Mouse (Mus musculus) retina, embryonic 14.5 days (tissue): Measurements from ENCODE around the gene Nudcd3.
"Not testable (repeated sequence)": the region's sequence is repeated elsewhere in the genome, so short reads cannot be mapped to it uniquely, and the experiment has no call there.

ENCODE experiments used
- DNase-seq: peaks from one replicate; pipeline ENCODE4 v3.0.0-alpha.2; 2015; ENCODE audit warnings: low spot score

Nudcd3 gene

DNA sequence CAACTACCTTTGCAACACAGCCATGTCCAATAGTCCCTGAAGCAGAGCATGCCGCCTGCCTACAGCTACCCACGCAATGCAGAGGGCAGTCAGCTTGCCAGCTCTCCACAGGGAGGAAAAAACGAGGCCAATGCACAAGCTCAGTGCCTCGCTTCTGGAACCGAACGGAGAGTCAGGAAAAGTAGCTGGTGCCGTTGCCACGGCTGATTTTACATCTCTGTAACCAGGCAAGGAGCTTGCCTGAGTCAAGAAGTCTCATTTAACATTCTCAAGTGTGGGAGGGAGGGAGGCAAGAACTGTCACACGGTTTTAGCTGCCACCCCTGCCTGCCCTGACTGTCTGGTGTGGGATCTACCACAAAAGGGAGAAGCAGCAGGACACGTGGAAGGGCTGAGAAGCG is 79.6 kb downstream of the Nudcd3 start:
- DNase-seq = no peak

DNA sequence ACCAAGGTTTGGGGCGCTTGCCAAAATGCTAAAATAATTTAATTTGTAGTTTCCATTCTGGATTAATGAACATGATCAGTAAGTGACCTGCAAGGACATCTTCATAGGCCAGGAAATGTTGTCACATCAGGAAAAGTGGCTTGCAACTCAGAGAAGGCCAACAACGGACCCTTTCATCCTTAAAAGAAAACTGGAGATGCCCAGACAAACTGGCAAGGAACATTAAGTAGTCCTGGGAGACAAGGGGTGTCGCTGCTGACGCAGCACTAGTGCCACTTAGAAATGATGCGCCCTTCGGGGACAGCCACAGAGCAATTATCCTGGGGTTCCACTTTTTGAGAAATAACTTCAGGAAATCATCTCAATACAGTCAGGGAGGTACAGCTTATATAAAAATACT is 80.2 kb downstream of the Nudcd3 start:
- DNase-seq = no peak

DNA sequence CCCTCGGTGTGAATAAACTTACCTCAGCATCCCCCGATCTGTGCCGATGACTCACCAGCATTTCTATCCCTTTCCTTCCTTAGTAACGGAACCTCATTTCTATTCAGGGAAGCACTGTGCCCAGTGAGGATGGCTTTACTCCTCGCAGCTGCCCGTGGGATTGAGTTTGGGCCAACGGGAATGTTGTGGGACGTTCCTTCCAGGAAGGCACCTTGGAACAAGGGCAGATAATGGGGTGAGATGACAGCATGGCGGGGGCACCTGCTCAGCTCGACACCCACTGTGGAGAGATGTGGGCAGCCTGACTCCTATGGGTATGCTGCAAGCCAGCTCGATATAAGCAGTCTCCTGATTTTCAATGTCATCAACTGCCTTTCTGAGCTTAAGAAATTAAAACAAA is 80.9 kb downstream of the Nudcd3 start:
- DNase-seq = no peak

DNA sequence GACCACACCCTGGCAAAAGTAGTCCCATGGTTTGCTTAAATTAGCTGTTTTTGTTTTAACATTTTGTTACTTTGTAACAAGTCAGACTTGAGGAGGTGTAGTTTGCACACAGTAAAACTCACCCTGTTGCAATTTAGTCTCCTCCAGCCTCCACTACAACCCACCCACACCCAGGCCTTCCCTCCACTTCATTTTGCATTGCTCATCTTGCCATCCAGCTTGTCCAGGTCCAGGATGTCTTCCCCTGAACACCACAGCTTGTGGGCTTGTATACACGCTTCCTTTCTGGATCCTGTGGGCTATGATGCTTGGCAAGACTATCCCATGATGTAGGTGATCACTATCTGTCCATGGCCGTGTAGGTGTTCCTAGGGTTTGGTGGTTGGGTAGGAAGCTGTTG is 82.3 kb downstream of the Nudcd3 start:
- DNase-seq = no peak

DNA sequence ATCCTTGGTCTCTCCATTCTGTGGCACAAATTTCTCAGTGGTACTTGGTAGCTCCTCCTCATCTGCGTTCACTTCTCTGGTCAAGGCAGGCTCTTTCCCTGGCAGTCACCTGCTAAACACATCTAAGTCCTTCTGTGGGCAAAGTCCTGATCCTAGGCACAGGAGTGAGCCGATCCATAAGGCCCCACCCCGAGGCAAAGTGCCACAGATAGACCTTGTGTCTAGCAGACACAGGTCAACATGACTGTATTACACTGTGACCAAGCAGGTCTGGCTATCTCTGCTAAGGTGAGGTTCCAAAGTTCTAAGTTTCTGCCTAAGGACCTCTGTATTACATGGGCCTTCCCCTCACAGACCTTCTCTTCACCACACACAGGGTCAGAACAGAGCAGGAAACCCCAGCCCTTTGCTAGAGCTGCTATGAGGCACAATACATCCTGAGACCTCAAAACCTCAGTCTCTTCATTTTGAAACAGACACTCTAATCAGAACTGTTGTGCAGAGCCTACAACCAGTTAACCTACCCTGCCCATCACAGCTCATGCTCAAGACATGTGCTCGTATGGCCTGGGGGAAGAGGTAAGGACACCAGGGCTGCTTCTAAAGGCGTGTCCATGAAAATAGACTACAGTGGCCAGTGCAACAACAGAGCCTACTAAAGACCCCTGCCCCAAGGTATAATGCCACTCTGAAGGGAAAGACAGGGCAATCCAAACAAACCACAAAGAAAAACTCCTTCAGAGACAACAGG is 88.3 kb downstream of the Nudcd3 start:
- DNase-seq = no peak

DNA sequence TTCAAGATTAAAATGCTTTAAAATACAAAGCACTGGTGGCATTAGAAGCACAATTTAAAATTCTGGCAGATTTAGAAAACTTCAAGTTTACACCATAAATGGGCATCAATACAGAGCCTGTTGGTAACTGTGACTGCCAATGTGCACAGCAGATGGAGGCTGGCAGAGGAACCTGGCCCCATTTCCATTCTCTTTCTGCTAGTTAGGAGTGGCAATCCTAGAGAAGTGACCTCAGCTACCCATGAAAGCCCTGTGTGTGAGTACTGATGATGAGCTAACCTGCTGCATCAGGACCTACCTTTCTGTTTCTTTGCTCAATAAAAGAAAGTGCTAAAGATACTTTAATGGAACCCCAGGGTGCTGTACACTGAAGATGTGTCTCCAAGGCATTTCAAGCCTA is 90.2 kb downstream of the Nudcd3 start:
- DNase-seq = no peak

DNA sequence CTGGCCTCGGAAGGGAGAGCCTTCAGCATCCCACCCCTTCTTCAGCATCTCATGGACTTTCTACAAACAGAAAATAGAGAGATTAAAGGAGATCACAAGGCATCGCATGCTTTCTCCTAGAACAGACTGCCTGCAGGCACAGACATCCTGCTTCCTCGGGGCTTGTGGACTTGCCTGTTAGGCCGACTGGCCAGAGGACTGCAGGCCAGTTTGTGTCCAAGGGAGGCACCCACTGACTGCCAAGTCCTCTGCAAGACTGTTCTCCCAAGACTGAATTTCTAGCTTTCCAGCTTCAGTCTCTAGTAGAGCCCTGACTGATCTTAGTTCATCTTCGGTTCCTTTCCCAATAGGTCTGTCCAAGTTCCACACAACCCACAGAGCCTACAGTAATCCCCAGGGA is 91.9 kb downstream of the Nudcd3 start:
- DNase-seq = no peak

DNA sequence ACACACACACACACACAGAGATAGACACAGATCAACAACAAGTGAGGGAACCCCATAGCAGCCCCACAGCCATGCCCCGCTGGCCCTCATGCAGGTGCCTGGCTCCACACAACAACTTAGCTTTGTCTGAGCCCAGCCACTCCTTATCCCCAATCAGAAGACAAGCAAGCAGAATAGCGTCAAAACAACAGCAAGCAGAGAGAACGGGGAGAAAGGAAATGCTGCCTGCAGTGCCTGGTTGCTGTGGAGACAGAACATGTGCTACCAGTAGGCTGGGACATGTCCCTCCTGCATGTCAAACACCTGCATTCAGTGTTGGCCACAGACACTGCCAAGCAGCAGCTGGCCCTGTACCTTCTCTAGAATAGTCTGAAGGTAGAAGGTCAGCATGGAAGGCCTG is 92.5 kb downstream of the Nudcd3 start:
- DNase-seq = no peak

DNA sequence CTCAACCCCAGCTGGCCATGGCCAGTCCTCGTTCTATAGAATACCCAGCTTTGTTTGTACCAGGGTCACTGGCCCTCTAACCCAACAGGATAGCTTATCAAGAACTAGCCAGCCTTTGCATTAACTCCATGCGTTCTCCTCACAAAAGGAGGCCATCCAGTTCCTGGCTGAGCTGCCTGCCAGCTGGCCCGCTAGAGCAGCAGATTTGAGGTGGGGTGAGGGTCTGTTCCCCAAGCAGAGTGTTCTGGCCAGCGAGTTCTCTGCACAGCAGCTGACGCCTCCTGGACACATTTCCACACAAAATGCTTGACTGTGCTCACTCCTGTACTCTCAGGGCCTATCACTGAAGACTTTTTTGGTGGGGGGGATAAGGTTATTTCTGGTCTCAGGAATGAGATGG is 95.5 kb downstream of the Nudcd3 start:
- no peak for DNase-seq

DNA sequence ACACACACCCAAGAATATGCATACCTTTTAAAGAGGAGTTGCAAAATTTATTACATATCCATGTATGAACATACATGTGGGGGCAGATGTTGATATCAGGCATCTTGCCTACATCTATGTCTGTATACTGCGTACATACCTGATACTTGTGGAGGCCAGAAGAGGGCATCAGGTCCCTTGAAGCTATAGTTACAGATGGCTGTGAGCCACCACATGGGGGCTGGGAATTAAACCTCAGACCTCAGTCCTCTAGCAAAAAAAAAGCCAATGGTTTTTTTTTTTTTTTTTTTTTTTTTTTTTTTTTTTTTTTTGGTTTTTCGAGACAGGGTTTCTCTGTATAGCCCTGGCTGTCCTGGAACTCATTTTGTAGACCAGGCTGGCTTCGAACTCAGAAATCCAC is 103.6 kb downstream of the Nudcd3 start:
- DNase-seq = not testable (repeated sequence)

DNA sequence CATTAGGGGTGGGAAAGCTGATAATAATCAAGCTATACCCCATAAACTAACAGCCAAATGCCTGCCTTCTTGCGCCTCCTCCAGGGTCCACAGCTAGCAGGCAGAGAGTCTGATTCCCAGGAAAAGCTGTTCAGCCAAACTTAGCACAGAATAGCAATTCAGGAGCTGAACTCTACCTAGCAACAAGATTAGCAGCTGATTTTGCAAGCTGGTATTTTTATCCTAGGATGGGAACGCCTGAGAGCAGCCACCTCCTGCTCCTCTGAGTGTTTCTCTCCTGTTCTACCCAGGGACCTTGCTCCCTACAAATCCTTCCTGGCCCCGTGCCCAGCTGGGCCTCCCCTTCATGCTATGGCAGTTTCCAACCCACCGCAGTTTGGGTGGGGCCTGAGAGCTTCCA is 113.2 kb downstream of the Nudcd3 start:
- DNase-seq = no peak

DNA sequence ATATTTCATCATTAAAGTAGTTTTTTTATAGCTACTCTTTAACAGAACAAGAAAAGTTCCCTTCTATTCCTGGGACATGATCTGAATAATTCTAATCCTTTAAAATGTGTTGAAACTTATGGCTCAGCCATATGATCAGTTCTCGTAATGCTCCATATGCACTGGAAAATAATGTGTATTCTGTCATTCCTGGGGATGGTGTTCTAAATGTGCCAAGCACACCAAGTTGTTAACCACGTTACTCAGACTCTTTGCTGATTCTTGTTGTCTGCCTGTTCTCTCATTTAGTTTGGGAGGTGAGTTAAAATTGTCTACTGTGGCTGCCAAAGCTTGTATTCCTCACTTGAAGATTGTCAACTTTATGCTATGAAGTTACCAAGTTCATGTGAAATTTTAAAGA is 121.5 kb downstream of the Nudcd3 start:
- DNase-seq = no peak

DNA sequence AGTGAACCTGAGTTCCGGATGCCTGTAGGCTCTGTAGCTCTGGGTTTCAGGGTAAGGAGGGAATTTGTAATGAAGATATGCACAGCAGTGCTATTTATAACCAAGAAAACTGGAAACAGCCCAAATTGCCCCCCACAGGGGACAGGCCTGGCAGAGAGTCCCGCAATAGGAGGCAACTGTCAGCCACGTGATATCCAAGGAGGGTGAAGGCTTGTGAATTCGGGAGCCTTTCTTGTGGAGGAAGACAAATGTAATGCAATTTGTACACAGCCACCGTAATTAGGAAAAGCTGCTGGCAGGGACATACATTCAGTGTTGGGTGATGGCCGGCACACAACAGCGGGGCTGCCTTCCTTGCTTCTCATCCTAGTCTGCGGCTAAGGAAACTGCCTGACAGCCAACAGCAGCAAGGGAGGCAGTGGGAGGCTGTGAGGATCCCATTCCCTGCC is 124.6 kb downstream of the Nudcd3 start:
- no peak for DNase-seq

DNA sequence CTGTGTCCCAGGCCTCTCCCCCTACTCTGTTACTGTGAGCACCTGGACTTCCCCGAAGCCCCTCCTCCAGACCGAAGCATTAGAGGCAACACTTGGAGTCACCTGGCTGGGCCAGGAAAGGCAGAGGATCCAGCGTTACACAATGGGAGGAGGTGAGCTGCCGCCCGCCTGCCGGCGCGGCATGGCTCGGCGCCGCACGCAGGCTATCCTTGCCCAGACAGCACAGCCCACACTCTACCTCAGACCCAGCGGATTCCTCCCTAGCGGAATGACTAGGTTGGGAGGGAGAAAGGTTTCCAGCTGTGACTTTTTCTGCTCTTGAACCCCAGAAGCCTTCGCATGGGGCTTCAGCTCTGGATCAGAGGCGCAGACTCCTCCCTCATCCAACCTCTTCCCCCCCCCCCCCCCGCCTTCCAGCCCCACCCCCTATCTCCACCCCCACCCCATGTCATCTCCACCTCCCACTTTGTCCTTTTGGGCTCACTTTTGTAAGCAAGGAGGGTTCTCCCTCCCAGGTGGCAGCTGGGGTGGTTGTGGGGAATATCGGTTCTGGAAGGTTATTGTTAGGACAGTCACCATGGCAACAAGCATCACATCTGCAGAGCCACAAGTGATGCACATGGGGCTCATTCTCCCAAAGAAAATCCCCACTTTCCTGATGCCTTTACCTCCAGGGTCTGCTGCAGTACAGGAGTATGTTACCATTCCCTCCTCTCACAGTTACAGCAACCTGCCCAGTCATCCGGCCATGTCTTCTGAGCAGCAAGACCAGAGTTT is 131.8 kb downstream of the Nudcd3 start:
- peak; percentile 53 for DNase-seq

DNA sequence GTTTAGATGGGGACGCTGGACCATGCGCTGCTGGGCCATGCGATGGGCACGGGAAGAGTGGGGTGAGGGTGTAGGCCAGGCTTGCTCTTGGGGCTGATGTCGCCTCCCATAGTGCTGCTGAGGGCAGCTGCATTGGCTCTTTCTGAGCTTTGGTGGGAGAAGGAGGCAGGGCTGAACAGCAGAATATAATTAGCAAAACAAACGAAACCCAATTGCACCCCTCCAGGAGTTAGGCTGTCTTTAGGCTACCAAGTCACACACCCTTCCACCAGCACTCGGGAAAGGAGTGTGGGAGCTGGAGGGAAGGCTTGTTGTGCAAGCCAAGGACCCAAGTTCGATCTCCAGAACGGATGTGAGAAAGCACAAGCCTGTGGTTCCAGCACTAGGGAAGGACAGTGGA is 133.1 kb downstream of the Nudcd3 start:
- DNase-seq = no peak

DNA sequence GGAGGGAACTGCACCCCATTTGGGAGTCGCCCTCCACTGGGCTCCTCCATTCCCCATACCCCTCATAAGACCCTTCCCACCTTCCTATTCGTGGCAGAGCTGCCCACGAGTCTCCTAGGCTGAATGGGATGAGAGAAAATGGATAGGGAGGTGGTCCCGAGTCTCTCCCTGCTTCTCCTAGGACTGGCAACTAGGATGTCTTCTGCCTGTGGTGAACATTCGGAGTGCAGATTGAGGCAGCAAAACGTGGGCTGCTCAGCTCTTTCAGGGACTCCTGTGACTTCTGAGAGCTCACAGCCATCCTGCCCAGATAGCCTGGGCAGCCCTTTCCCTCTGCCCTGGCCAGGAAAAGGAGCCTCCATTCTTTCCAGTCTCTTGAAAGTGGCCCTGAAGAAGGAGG is 134.0 kb downstream of the Nudcd3 start, which contains the start of gene Camk2b:
TSS of gene Camk2b (minus strand) at position 187 of the 400 bp plus-strand sequence.
- DNase-seq = no peak

DNA sequence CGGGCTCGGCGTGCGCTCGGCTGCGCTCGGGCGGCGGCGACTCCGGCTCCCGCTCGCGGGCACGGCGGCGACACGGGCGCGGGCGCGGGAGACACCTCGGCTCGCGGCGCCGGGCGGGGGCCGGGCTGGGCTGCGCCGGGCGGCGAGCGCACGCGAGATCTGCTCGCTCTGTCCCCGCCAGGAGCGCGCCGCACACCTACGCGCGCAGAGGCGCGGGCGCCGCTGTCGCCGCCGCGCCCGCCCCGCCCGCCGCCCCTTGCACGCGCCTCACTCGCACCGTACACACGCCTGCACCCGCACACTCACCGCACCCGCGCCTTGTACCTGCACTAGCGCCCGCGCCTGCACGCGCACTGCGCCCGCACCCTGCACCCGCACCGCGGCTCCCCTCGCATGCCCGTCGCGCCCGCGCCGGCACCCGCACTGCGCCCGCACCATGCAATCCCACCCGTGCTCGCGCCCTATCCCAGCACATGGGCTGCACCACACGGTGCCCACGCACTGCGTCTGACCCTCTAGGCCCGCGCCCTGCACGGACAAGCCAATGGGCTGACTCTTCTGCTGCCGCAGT is 134.6 kb downstream of the Nudcd3 start:
- peak; percentile 17 for DNase-seq

DNA sequence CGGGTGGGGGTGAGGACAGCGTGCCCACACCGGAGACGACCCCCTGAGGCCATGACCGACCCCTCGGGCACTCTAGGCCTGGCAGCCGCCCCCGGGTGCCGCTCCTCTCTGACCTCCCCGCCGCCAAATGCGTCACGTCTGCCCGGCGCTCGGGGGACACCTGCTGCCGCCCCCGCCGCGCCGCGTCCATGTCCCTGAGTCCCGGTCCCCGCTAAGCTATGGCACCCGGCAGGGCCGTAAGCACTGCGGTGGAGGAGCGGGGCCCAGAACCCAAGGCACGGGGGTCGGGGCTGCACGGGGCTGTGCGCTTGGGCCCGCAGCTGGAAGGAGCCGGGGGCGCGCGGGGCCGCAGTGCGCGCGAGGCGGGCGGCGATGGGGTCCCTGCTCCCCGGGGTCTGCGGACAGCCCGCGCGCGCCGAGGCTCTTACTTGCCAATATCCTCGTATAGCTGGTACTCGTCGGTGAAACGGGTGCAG is 135.1 kb downstream of the Nudcd3 start:
- peak; percentile 42 for DNase-seq

DNA sequence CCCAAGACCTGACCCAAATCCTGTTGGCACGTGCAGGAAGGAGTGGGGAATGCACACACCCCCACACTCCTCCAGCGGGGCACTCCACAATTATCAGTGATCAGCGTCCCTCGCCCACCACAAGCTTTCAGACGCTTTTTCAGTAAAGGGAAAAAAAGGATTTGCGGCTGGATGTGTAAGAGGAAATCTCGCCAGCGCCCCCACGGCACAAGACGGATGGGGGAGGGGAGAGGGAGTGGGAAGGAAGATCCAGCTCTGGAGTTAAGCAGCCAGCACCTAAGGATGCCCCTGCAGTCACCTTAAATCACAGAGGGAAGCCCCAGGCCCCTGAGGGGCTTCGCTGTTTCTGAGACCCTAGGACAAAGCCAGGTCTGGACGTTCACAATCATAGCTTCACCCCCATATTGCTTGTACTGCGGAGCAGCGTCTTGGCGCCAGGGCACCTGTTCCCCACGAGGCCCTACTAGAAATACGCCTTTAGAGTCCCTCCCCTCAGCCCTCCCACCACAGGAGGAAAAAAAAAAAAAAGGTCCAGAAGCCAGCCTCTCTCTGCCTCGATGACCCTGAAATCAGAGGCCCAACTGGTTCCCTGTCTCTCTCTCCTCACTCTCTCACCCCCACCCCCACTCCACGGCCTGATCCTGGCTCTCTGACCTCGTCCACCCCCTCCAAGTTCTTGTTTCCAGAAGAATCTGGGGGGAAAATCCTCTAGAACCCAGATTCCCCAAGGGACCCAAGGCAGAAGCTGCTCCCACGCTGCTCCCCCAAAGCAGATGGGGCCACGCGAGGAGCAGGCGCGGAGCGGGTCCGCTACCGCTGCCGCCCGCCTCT is 135.8 kb downstream of the Nudcd3 start:
- DNase-seq = peak; percentile 39

DNA sequence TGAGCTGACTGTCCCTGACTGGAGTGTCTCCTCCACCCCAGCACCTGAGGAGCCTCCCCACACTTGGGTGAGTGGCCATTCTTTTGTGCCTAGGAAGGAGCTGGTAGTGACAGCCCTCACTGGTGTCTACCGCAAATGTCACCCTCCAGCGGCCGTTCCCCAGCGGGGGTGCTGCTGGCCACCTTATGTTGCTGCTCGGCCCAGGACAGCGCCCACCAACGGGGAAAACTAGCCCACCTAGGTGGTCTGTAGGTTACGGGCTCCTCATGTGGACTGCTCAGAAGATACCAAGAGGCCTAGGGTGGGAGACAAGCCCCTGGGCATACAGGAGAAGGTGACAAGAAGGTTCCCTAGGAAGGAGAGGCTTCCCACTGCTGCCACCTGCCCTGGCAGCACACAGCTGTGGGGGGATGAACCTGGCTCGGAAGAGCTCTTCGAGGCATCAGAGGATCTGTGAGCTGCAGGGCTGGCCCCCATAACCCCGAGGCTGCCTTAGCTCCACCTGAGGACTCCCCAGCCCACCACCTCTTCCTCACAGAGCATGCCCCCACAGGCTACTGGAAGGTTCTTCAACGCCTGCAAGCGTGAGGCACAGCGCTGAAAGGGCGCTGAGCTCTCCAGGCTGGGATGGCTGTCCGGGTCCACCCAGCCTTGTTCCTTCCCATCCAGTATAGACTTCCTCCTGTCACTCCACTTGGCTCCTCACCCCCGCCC is 136.6 kb downstream of the Nudcd3 start:
- peak; percentile 5 for DNase-seq

DNA sequence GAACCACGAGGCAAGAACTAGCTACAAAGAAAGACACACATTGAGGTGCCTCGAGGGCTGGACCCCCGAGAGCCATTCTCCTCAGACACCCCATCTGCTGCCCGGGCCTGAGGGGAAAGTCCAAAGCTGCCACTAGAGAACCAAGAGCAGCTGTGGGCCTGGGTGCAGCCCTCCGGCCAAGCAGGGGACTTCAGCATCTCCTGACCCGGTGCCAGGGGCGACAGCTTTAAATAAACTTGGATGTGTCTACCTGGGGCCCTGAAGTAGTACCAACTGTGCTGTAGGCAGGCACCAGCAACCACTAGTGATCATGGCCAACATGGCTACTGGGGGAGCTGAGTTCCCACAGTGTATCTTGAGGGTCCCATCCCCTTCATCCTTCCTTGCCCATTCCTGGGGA is 137.2 kb downstream of the Nudcd3 start:
- DNase-seq = no peak
